Mouse (Mus musculus): ENCODE measurements around the gene Pola1.
A peak's percentile ranks its signal among the peaks of the same experiment; 100 is the strongest.

The Pola1 gene

DNA sequence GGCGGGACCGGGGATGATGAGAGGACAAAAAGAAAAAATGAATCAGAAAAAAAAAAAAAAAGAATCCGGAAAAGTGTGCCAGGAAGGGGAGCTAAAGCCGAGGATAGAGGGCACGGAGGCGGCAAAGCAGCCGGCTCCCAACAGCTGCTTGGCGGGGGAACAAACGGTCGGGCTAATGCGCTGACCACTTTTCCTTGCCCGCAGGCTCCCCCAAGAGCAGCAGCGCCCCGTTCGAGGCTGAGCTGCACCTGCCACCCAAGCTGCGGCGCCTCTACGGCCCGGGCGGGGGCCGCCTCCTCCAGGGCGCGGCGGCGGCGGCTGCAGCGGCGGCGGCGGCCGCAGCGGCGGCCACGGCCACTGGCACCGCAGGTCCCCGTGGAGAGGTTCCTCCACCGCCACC is 343.6 kb downstream of the Pola1 start:
- DNase-seq, result no peak

- DNase-seq, result peak; percentile 76
These were observed 345.6 kb downstream of the Pola1 start, which contains the start of gene Arx for GRCm38 (mm10) chrX:93286291-93286893. Gene Arx (plus strand): TSS chrX:93286445.

DNA sequence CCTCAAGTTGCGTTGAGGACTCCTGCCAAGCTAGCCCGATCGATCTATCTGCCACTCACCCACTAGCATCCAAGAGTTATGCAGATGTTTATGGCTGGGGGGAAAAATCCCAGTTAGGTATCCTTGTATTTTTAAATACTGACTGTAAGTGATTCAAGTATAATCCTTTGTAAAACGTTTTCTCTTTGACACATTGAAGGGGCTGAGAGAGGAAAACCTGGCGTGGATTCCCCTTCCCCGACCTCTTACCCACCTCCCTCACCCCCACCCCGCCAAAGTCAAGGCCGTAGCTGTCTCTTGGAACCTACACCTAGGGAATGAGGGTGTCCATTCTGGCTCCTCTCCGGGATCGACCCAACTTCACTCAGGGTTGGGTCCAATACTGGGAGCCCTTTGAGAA is 346.9 kb downstream of the Pola1 start:
- no peak for DNase-seq

GRCm38 (mm10) chrX:93281756-93282155 is 350.2 kb downstream of the Pola1 start:
- no peak for DNase-seq

GRCm38 (mm10) chrX:93281028-93281723 is 350.8 kb downstream of the Pola1 start:
- peak; percentile 74 for DNase-seq

- no peak for DNase-seq
These were observed 352.0 kb downstream of the Pola1 start for GRCm38 (mm10) chrX:93279940-93280339.

DNA sequence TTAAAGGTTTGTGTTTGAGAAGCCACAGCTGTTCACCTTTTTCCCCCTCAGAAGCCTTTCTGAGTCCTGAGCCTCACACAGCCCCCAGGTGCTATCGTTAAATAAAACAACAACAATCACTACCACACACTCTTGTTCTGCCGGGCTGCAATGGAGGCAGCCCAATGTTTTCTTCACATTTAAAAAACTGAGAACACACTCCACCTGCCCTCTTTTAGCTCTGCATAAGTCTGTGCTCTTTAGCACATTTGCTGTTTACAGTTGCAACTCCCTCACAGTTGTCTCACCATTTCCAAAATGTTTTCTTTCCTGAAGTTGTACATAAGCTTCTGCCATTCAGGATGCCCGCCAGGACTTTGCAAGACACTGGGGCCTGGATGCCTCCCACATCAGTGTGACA is 356.3 kb downstream of the Pola1 start:
- no peak for DNase-seq
